Mouse (Mus musculus): ENCODE measurements around the gene Limch1. TPM values are rescaled to one million over a fixed set of nuclear protein-coding genes. Genes with fewer than 3 reads are reported as not detected.
A peak's percentile ranks its signal among the peaks of the same experiment; 100 is the strongest.

The Limch1 gene
- polyA plus RNA-seq, 1 experiment from 2014 or later: 28.2 TPM

DNA sequence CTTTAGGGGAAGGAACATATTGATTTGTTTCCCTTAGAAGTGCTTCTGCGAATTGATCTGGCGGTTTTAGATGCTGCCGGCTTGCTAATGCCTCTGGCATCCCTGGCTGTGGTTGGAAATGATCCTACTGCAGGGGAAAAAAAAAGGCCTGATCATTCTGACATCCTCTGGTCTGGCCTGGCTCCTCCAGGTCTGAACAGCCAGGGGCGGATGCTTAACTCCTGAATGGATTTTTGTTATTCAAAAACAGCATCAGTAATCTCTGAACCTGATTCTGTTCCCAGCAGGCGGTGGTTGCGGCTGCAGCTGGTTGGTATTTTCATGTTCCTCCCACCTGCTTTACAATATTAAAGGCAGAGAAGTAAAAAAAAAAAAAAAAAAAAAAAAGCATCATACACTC, 337.5 kb downstream of the Limch1 start:
- peaks cover 16% of the 10 kb centered on the region; the same call in 1 of the 2 replicates for H3K27me3 ChIP-seq (ENCODE audit: control insufficient read depth, insufficient read depth, low read length)

DNA sequence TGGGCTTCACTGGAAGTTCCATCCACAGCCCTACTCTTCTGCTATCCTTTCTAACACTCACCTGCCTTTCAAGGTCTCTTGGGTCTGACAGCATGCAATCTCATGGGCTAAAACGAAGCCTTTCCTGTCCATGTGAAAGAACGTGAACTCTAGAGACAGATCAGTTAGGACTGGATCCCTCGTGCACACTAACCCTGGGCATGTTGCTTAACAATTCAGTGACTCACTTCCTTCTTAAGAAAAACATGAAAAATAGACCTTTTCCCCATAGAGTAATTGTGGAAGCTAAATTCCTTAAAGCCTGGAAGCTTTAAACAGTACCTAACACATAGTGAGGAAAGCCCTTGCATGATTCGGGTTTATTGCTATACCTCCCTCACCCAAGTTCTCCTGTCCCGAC, 345.2 kb downstream of the Limch1 start:
- ATAC-seq (ENCODE audit: insufficient number of reproducible peaks, insufficient read depth, low FRiP score, low read depth): no peak
- WGBS: 52% methylated on average over 5 of the region's 5 CpGs
- H3K27me3 ChIP-seq (ENCODE audit: control insufficient read depth, insufficient read depth, low read length): peaks cover 72% of the 10 kb centered on the region

More for the DNA sequence above, 337.5 kb downstream of the Limch1 start:
- 45% methylated on average over 6 of the region's 6 CpGs for WGBS
- Histone ChIP-seq H3K9me3 (ENCODE audit: control insufficient read depth, low read length) (peaks cover 4% of the 10 kb centered on the region; the same call in 1 of the 2 replicates), H3K4me1 (ENCODE audit: control insufficient read depth in 2 of 2, insufficient read depth in 2 of 2, low read length in 2 of 2) (no peaks in the 10 kb centered on the region), H3K9ac (ENCODE audit: low read length) (no peak overlapping the region), H3K4me3 (ENCODE audit: control insufficient read depth in 1 of 2, insufficient read depth in 1 of 2, low read depth in 1 of 2, low read length in 2 of 2) (no peak overlapping the region), H3K27ac (replicated peaks in 1 of 2; ENCODE audit: control insufficient read depth in 1 of 2, insufficient read depth in 1 of 2, low read depth in 2 of 2, low read length in 2 of 2) (no peak overlapping the region), H3K4me2 (ENCODE audit: low read length) (no peak overlapping the region), H3K36me3 (ENCODE audit: control insufficient read depth, insufficient read depth, low read length) (no peaks in the 10 kb centered on the region)
- ATAC-seq (ENCODE audit: insufficient number of reproducible peaks, insufficient read depth, low FRiP score, low read depth): no peak

DNA sequence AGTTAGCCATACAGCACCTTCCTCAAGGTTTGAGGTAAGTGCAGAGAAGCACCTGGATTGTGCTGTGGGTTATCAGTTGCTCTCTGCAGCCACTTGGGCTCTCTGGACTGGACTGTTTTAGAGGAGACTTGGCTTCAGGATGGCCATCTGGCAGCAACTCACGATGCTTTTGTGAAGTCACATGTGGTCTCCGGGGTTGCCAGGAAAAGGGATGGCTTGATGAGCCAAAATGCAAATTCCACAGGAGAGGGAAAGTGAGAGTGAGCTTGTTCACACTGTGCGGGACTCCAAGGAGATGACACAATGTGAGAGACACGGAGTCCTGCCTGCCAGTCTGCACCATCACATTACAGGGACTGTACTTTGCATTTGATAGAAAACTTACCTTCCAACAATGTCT, 346.1 kb downstream of the Limch1 start:
- no peak overlapping the region for H3K4me3 ChIP-seq (ENCODE audit: control insufficient read depth in 1 of 2, insufficient read depth in 1 of 2, low read depth in 1 of 2, low read length in 2 of 2)
- H3K36me3 ChIP-seq (ENCODE audit: control insufficient read depth, insufficient read depth, low read length): no peaks in the 10 kb centered on the region
- H3K4me1 ChIP-seq (ENCODE audit: control insufficient read depth in 2 of 2, insufficient read depth in 2 of 2, low read length in 2 of 2): peaks cover 0 to 6% of the 10 kb centered on the region in 2 experiments; a peak in 2 of 4 replicates
- no peak overlapping the region for H3K27ac ChIP-seq (replicated peaks in 1 of 2; ENCODE audit: control insufficient read depth in 1 of 2, insufficient read depth in 1 of 2, low read depth in 2 of 2, low read length in 2 of 2)
- no peak overlapping the region for H3K9ac ChIP-seq (ENCODE audit: low read length)
- no peak for ATAC-seq (ENCODE audit: insufficient number of reproducible peaks, insufficient read depth, low FRiP score, low read depth)
- H3K4me2 ChIP-seq (ENCODE audit: low read length): no peak overlapping the region
- H3K9me3 ChIP-seq (ENCODE audit: control insufficient read depth, low read length): no peaks in the 10 kb centered on the region
- WGBS: 15% methylated on average over 4 of the region's 4 CpGs
- H3K27me3 ChIP-seq (ENCODE audit: control insufficient read depth, insufficient read depth, low read length): peaks cover 78% of the 10 kb centered on the region

More for the DNA sequence above, 345.2 kb downstream of the Limch1 start:
- Histone ChIP-seq H3K36me3 (ENCODE audit: control insufficient read depth, insufficient read depth, low read length) (no peaks in the 10 kb centered on the region), H3K4me1 (ENCODE audit: control insufficient read depth in 2 of 2, insufficient read depth in 2 of 2, low read length in 2 of 2) (no peaks in the 10 kb centered on the region), H3K4me3 (ENCODE audit: control insufficient read depth in 1 of 2, insufficient read depth in 1 of 2, low read depth in 1 of 2, low read length in 2 of 2) (no peak overlapping the region), H3K27ac (replicated peaks in 1 of 2; ENCODE audit: control insufficient read depth in 1 of 2, insufficient read depth in 1 of 2, low read depth in 2 of 2, low read length in 2 of 2) (no peak overlapping the region), H3K4me2 (ENCODE audit: low read length) (no peak overlapping the region), H3K9me3 (ENCODE audit: control insufficient read depth, low read length) (no peaks in the 10 kb centered on the region), H3K9ac (ENCODE audit: low read length) (no peak overlapping the region)

- WGBS: 24% methylated on average over 2 of the region's 2 CpGs
- H3K9me3 ChIP-seq (ENCODE audit: control insufficient read depth, low read length): no peaks in the 10 kb centered on the region
- ATAC-seq (ENCODE audit: insufficient number of reproducible peaks, insufficient read depth, low FRiP score, low read depth): no peak
- H3K9ac ChIP-seq (ENCODE audit: low read length): no peak overlapping the region
- no peaks in the 10 kb centered on the region for H3K36me3 ChIP-seq (ENCODE audit: control insufficient read depth, insufficient read depth, low read length)
- H3K27ac ChIP-seq (replicated peaks in 1 of 2; ENCODE audit: control insufficient read depth in 1 of 2, insufficient read depth in 1 of 2, low read depth in 2 of 2, low read length in 2 of 2): no peak overlapping the region
- H3K27me3 ChIP-seq (ENCODE audit: control insufficient read depth, insufficient read depth, low read length): peaks cover 89% of the 10 kb centered on the region
- no peak overlapping the region for H3K4me2 ChIP-seq (ENCODE audit: low read length)
- no peak overlapping the region for H3K4me3 ChIP-seq (ENCODE audit: control insufficient read depth in 1 of 2, insufficient read depth in 1 of 2, low read depth in 1 of 2, low read length in 2 of 2)
- peaks cover 0 to 6% of the 10 kb centered on the region in 2 experiments; a peak in 2 of 4 replicates for H3K4me1 ChIP-seq (ENCODE audit: control insufficient read depth in 2 of 2, insufficient read depth in 2 of 2, low read length in 2 of 2)
Observed at GRCm38 (mm10) chr5:67093991-67094390, 348.4 kb downstream of the Limch1 start.

DNA sequence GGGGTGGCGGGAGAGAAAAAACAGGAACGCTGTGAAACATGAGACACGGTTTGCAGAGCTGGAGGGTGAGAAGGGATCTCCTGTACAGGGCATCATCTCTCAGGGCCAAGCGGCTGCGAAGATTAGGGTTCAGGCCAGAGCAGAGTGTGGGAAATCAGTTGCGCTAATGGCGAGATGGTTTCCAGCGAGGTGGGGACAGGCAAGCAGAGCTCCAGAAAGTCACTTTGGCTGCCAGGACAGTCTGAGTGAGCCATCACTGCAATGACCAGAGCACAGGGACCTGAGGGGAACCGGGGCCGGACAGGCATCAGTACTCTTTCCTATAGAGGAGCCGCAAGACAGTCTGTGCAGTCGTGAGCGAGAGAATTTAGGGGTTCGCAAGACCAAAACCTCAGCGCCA, 349.5 kb downstream of the Limch1 start:
- H3K27ac ChIP-seq (replicated peaks in 1 of 2; ENCODE audit: control insufficient read depth in 1 of 2, insufficient read depth in 1 of 2, low read depth in 2 of 2, low read length in 2 of 2): no peak overlapping the region
- no peak for ATAC-seq (ENCODE audit: insufficient number of reproducible peaks, insufficient read depth, low FRiP score, low read depth)
- no peak overlapping the region for H3K4me2 ChIP-seq (ENCODE audit: low read length)
- no peak overlapping the region for H3K9ac ChIP-seq (ENCODE audit: low read length)
- no peaks in the 10 kb centered on the region for H3K36me3 ChIP-seq (ENCODE audit: control insufficient read depth, insufficient read depth, low read length)
- no peaks in the 10 kb centered on the region for H3K9me3 ChIP-seq (ENCODE audit: control insufficient read depth, low read length)
- peaks cover 0 to 6% of the 10 kb centered on the region in 2 experiments; a peak in 2 of 4 replicates for H3K4me1 ChIP-seq (ENCODE audit: control insufficient read depth in 2 of 2, insufficient read depth in 2 of 2, low read length in 2 of 2)
- H3K4me3 ChIP-seq (ENCODE audit: control insufficient read depth in 1 of 2, insufficient read depth in 1 of 2, low read depth in 1 of 2, low read length in 2 of 2): no peak overlapping the region
- 1% methylated on average over 15 of the region's 15 CpGs for WGBS
- H3K27me3 ChIP-seq (ENCODE audit: control insufficient read depth, insufficient read depth, low read length): peaks cover 92% of the 10 kb centered on the region

- Histone ChIP-seq H3K9me3 (ENCODE audit: control insufficient read depth, low read length) (no peaks in the 10 kb centered on the region), H3K36me3 (ENCODE audit: control insufficient read depth, insufficient read depth, low read length) (no peaks in the 10 kb centered on the region), H3K9ac (ENCODE audit: low read length) (no peak overlapping the region), H3K4me3 (ENCODE audit: control insufficient read depth in 1 of 2, insufficient read depth in 1 of 2, low read depth in 1 of 2, low read length in 2 of 2) (peak overlapping the region; percentile 21 to 39; a peak in 3 of 4 replicates), H3K4me2 (ENCODE audit: low read length) (peak overlapping the region; percentile 62), H3K4me1 (ENCODE audit: control insufficient read depth in 2 of 2, insufficient read depth in 2 of 2, low read length in 2 of 2) (peaks cover 0 to 6% of the 10 kb centered on the region in 2 experiments; a peak in 2 of 4 replicates), H3K27me3 (ENCODE audit: control insufficient read depth, insufficient read depth, low read length) (peaks cover 92% of the 10 kb centered on the region), H3K27ac (replicated peaks in 1 of 2; ENCODE audit: control insufficient read depth in 1 of 2, insufficient read depth in 1 of 2, low read depth in 2 of 2, low read length in 2 of 2) (no peak overlapping the region)
- ATAC-seq (ENCODE audit: insufficient number of reproducible peaks, insufficient read depth, low FRiP score, low read depth): no peak
- 1% methylated on average over 46 of the region's 47 CpGs for WGBS
Observed at GRCm38 (mm10) chr5:67095651-67096377, 350.2 kb downstream of the Limch1 start.

- WGBS: 2% methylated on average over 28 of the region's 28 CpGs
- Histone ChIP-seq H3K4me1 (ENCODE audit: control insufficient read depth in 2 of 2, insufficient read depth in 2 of 2, low read length in 2 of 2) (peaks cover 0 to 6% of the 10 kb centered on the region in 2 experiments; a peak in 2 of 4 replicates), H3K27ac (replicated peaks in 1 of 2; ENCODE audit: control insufficient read depth in 1 of 2, insufficient read depth in 1 of 2, low read depth in 2 of 2, low read length in 2 of 2) (no peak overlapping the region), H3K9me3 (ENCODE audit: control insufficient read depth, low read length) (no peaks in the 10 kb centered on the region), H3K27me3 (ENCODE audit: control insufficient read depth, insufficient read depth, low read length) (peaks cover 91% of the 10 kb centered on the region), H3K4me2 (ENCODE audit: low read length) (peak overlapping the region; percentile 62), H3K36me3 (ENCODE audit: control insufficient read depth, insufficient read depth, low read length) (no peaks in the 10 kb centered on the region), H3K4me3 (ENCODE audit: control insufficient read depth in 1 of 2, insufficient read depth in 1 of 2, low read depth in 1 of 2, low read length in 2 of 2) (peak overlapping the region; percentile 21 to 39), H3K9ac (ENCODE audit: low read length) (no peak overlapping the region)
- no peak for ATAC-seq (ENCODE audit: insufficient number of reproducible peaks, insufficient read depth, low FRiP score, low read depth)
Observed at GRCm38 (mm10) chr5:67096378-67096771, 350.7 kb downstream of the Limch1 start.

All from heart, embryonic 14.5 days (tissue).